Mouse (Mus musculus) left cerebral cortex, adult 2 months (tissue): ENCODE data around the gene Fam173a. TPM values are rescaled to one million over a fixed set of nuclear protein-coding genes. Genes with fewer than 3 reads are reported as not detected.

Experiments
- DNase-seq, 2 experiments: peaks; one replicate each; pipeline ENCODE4 v3.0.0; 2021 to 2022; ENCODE audit warnings: low spot score in 2 of 2, mixed read lengths in 1 of 2; ENCODE audit errors: extremely low spot score in 1 of 2
- H3K27ac ChIP-seq: fragments of 200-600 bp; 2 replicates; pipeline ENCODE4 v1.8.1; 2022
- H3K4me3 ChIP-seq: fragments of 200-600 bp; 2 replicates; pipeline ENCODE4 v1.8.1; 2022
- CTCF ChIP-seq: fragments of 200-600 bp; IDR thresholded peaks from 2 replicates; pipeline ENCODE4 v1.8.1; 2022; ENCODE audit warnings: antibody characterized with exemption, mild to moderate bottlenecking, moderate library complexity
- intact Hi-C: fragments of 180-260 bp; cut with DNase I; formaldehyde crosslinking; loops from one replicate; pipeline ENCODE4 v1.15.1; 2025
- total RNA-seq, 2 experiments: library from RNA; stranded (reverse); gene quantifications; 2 replicates each; pipeline ENCODE4 v1.2.3; 2021

The Fam173a gene
- total RNA-seq, 2 experiments from 2014 or later, result 84.9 to 85.1 TPM

DNA sequence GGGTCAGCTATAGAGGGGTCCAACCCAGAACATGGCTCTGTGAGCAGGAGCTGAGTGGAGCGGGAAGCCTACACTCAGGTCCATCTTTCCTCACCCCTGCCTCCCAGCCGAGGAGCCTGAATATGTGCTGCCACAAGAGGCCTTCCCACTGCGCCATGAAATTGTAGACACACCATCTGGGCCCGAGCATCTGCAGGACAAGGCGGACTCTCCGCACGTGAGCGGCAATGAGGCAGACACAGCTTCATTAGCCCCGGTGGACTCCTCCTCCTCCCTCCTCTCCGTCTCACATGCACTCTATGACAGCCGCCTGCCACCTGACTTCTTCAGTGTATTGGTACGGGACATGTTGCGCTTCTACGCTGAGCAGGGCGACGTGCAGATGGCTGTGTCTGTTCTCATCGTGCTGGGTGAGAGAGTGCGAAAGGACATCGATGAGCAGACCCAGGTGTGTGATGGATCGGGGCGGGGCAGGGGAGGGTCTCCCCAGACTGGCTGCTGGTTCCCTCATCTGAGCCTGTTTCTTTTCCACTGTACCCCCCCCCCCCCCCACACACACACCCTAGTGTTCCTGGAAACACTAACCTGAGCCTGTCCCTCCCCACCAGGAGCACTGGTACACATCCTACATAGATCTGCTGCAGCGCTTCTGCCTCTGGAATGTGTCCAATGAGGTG lies 35.0 kb upstream of the Fam173a start:
- no peak for DNase-seq
- Histone ChIP-seq H3K4me3 (no peak overlapping the region), H3K27ac (no peak overlapping the region)
- intact Hi-C loops, result no loop called here
- no peak for TF ChIP-seq CTCF

DNA sequence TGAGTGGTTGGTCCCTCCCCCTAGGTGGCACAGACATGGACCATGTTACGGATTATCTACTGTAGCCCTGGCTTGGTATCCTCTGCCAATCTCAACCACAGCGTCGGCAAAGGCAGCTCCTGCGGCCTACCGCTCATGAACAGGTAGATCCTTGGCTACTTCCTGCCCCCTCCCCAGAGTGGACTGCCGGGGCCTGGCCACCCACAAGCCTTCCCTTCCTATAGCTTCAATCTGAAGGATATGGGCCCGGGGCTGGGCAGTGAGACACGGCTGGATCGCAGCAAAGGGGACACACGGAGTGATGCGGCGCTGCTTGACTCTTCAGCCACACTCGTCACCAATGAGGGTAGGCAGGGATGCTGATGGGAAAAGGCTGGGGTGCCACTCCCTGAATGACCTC lies 34.3 kb upstream of the Fam173a start:
- no peak for DNase-seq
- intact Hi-C loops, result no loop called here
- Histone ChIP-seq H3K27ac (no peak overlapping the region), H3K4me3 (no peak overlapping the region)
- TF ChIP-seq CTCF, result no peak

DNA sequence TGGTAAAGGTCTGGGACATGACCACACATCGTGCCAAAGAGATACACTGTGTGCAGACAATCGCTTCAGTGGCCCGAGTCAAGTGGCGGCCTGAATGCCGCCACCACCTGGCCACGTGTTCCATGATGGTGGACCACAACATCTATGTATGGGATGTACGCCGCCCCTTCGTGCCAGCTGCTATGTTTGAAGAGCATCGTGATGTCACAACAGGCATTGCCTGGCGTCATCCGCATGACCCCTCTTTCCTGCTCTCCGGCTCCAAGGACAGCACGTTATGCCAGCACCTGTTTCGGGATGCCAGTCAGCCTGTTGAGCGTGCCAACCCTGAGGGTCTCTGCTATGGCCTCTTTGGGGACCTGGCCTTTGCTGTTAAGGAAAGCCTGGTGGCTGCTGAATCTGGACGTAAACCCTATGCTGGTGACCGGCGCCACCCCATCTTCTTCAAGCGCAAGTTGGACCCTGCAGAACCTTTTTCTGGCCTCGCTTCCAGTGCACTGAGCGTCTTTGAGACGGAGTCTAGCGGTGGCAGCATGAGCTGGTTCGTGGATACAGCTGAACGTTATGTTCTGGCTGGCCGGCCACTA lies 33.4 kb upstream of the Fam173a start:
- Histone ChIP-seq H3K27ac (no peak overlapping the region), H3K4me3 (no peak overlapping the region)
- intact Hi-C loops, result no loop called here
- no peak for DNase-seq
- TF ChIP-seq CTCF, result no peak

DNA sequence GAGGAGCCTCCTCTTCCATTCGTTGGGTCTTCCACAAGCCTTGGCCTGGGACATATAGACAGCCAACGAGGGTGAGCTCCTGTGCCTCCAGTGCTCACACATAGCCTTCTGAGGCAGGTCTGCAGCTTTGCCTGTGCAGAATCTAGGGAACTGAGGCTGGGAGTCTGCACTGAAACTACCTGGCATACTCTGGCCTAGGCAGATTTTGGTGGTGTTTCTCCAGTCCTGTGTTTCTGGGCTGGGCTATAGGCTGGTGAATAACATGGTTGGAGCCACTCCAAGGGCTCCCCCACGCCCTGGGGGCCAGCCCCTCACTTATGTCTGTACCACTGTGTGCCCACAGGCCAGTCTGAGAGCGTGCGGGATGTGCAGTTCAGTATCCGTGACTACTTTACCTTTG lies 32.6 kb upstream of the Fam173a start:
- H3K4me3 ChIP-seq, result no peak overlapping the region
- TF ChIP-seq CTCF, result no peak
- H3K27ac ChIP-seq, result no peak overlapping the region
- intact Hi-C loops, result no loop called here
- no peak for DNase-seq

DNA sequence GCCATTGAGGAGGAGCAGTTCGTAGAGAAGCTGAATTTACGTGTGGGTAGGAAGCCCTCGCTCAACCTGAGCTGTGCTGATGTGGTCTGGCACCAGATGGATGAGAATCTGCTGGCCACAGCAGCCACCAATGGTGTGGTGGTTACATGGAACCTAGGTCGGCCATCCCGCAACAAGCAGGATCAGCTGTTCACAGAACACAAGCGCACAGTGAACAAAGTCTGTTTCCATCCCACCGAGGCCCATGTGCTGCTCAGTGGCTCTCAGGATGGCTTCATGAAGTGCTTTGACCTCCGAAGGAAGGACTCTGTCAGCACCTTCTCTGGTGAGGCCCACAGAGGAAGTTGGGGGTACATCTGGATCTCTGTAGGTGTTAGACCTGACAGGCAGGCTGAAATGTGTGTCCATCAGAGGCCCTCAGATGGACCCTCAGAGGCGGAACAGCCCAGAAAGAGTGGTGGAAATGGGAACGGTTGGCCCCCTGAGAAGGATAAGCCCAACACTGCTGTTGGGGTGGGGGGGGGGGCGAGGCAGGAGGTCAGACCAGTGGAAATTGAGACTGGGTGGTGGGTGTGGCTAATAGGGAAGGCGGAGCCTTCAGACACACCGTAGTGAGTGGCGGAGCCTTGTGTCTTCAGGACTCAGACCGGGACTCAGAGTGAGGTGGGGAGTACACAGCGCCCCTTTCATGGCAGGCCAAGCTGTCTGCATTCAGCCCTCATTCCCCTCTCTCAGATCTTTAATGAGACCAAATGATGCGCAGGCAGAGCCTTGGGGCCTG lies 31.9 kb upstream of the Fam173a start:
- Histone ChIP-seq H3K27ac (no peak overlapping the region), H3K4me3 (peak overlapping the region; percentile 72)
- no peak for DNase-seq
- intact Hi-C loops, result no loop called here
- TF ChIP-seq CTCF, result no peak

DNA sequence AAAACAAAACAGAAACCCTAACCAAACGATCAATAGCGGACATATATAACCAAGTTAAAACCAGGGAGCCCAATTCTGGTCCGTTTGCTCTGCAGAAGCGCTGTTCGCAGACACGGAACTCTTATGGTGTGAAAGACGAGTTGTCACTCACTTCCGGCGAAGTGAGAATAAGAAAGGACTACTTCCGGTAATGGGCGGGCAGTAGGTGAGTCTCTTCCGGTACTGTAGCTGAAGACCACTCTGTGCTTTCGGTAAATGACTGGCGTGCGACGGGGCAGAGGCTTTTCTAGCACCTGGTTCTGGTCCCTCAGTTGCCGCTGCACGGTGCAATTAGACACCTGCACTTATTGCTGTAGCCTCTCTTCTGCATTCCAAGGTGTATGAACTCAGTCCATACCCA lies 30.8 kb upstream of the Fam173a start, which contains the start of gene Wdr24:
Wdr24 (plus strand) TSS at position 176 of the 400 bp plus-strand sequence.
- DNase-seq, result peak; percentile 77 to 78
- intact Hi-C loops, result no loop called here
- no peak for TF ChIP-seq CTCF
- Histone ChIP-seq H3K4me3 (peak within 1 kb of the TSS; percentile 72), H3K27ac (peak within 1 kb of the TSS; percentile 75)

DNA sequence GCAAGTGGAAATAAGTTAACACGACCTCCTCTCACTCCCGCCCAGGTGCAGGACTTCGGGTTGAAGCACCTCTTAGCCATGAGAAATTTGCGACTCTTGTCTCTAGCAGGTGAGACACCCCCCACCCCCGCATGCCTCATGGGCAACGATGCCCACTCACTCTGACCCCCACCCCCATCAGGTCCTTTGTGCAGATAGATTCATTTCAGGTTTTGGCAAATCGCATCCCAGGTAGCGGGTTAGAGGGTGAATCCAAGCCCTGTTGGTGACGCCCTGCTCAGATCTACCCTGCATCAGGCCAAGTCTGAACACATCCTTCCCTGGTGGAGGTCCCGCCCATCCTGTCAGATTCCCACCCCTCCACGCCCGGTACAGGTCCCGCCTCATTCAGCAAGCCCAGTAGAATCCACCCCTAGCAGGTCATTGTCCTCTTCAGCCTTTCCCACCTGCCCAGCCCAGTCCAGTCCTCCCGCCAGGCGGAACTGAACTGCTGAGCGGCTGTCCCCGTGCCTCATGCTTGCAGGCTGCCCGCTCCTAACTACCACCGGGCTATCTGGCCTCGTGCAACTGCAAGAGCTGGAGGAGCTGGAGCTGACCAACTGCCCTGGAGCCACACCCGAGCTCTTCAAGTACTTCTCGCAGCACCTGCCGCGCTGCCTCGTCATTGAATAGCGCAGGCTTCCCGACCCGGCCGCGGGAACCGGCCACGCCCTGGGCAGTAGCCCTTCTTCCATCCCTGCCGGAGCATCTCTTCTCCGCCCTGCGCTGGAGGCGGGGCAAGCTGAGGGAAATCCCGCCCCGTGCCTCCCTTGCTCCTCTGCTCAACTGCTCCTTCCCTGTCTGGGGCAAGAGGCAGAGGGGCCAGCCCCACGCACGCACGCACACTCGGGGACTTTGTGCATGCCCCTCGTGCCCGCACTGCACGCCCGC lies 26.4 kb upstream of the Fam173a start:
- H3K27ac ChIP-seq, result no peak overlapping the region
- intact Hi-C loops, result no loop called here
- no peak overlapping the region for H3K4me3 ChIP-seq
- DNase-seq, result no peak
- TF ChIP-seq CTCF, result no peak

DNA sequence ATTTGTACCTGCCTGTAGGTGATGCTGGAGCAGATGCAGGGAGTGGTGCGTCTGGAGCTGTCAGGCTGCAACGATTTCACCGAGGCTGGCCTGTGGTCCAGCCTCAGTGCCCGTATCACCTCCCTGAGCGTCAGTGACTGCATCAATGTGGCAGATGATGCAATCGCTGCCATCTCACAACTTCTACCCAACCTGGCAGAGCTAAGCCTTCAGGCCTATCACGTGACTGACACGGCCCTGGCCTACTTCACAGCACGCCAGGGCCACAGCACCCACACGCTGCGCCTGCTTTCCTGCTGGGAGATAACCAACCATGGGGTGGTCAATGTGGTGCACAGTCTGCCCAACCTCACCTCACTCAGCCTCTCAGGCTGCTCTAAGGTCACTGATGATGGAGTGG lies 25.0 kb upstream of the Fam173a start:
- Histone ChIP-seq H3K4me3 (no peak overlapping the region), H3K27ac (0 out of 2 replicates have a peak overlapping the region, but pooled peaks have one; percentile 11)
- no peak for DNase-seq
- no peak for TF ChIP-seq CTCF
- intact Hi-C loops, result no loop called here

DNA sequence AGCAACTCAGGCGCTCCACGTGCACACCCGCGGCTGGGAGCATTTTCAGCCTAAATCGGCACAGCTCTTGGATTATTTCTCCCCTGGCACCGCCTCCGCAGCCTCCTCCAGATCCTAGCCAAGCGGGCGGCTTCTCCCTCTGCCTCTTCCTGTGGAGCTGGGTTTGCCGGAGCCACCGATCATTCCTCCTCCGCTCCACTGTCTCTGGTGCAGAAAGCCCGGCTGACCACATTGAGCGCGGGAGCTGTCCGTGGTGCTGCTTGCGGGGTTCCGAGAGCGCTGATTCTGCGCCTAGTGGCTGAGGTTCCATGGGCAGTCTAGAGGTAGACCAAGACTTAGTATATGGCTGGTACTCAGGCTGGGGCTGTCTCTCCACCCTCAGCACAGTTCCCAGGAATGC lies 20.8 kb upstream of the Fam173a start:
- Histone ChIP-seq H3K4me3 (peak overlapping the region; percentile 29), H3K27ac (peak overlapping the region; percentile 89)
- peak; percentile 81 to 87 for DNase-seq
- intact Hi-C loops, result no loop called here
- peak; percentile 56 for TF ChIP-seq CTCF

DNA sequence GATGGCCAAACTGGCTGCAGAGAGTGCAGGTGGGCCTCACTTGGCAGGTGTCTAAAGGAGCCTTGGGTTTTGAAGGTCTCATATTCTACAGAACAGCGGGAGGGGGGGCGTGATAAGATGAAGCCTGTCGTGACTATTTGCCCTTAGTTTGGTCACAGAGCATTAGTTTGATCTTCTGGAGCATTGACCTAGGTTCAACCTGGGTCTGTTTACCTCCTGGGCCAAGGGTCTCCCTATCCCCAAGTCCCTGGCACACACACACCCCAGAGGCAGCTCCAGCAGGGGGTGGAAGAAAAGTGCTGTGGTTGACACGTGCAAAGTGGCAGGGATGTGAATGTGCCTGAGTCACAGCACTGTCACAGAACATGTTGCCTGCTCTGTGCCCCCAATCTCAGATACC lies 18.2 kb upstream of the Fam173a start:
- peak overlapping the region; percentile 99 for H3K27ac ChIP-seq
- no peak for DNase-seq

DNA sequence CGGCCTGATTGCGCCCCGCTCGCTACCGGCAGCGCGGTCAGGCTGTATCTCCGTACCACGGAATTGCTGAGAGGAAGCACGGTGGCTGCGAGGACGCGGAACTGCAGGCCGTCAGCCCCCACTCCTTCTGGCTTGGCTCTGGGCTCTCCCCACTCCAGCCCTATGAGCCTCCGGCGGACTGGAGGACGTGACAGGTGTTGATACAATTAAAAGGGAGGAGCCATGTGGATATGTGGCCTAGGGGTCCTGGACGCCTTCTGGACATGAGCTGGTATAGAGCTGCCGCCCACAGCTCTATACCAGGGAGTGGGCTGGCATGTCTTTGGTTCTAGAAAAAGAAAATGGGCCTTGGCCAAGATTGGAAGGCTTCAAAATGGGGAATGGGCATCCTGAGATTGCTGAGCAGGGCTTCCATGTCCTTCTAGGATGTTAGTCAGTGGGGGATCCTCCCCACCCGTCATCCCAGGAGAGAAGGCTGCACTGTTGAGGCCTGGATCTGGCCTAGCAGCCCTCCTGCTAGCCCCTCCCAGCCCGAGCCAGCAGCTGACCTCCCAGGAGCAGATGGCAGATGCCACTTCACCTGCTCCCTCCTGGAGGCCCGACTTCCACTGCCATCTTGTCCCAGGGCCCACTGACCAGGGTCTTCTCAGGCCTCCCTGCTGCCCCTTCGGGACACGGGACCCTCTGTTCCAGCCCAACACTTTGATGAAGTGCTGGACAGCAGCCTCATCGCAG lies 17.1 kb upstream of the Fam173a start:
- Histone ChIP-seq H3K4me3 (peak overlapping the region; percentile 63), H3K27ac (peak overlapping the region; percentile 99)
- DNase-seq, result peak in 1 of 2 experiments; percentile 54
- no peak; the same call in 1 of the 2 replicates for TF ChIP-seq CTCF
- intact Hi-C loops, result no loop called here

More for the DNA sequence above, 18.2 kb upstream of the Fam173a start:
- no peak for TF ChIP-seq CTCF
- H3K4me3 ChIP-seq, result peak overlapping the region; percentile 63
- intact Hi-C loops, result no loop called here
